Mouse (Mus musculus) hindbrain, embryonic 14.5 days (tissue): ENCODE results near the gene Art4. TPM values are rescaled to one million over a fixed set of nuclear protein-coding genes. Genes with fewer than 3 reads are reported as not detected.

Source experiments
- ATAC-seq: fragments of 200-750 bp; cut with Nextera tagmentation; 2 replicates; pipeline ENCODE4 v1.8.0; 2017; ENCODE audit warnings: moderate number of reproducible peaks, mild to moderate bottlenecking, moderate TSS enrichment, moderate library complexity; ENCODE audit not compliant: low FRiP score
- DNase-seq: peaks from one replicate; pipeline ENCODE4 v3.0.0-alpha.2; 2015; ENCODE audit warnings: low spot score
- H3K27ac ChIP-seq: fragments of 300-500 bp; sonication (generic); 2 replicates; pipeline ENCODE4 v1.5.1; 2014; ENCODE audit warnings: mild to moderate bottlenecking, moderate library complexity
- H3K27me3 ChIP-seq: fragments of 300-500 bp; sonication (generic); 2 replicates; pipeline ENCODE4 v1.6.1; 2014; ENCODE audit warnings: mild to moderate bottlenecking, low read length, mixed read lengths; ENCODE audit not compliant: control insufficient read depth, insufficient read depth
- H3K36me3 ChIP-seq: fragments of 300-500 bp; sonication (generic); replicated peaks from 2 replicates; pipeline ENCODE4 v1.6.1; 2014; ENCODE audit not compliant: control insufficient read depth, insufficient read depth
- H3K4me1 ChIP-seq: fragments of 300-500 bp; sonication (generic); replicated peaks from 2 replicates; pipeline ENCODE4 v1.6.1; 2014; ENCODE audit warnings: antibody characterized with exemption, low read length, mixed read lengths; ENCODE audit not compliant: control insufficient read depth, insufficient read depth
- H3K4me2 ChIP-seq: fragments of 300-500 bp; sonication (generic); replicated peaks from 2 replicates; pipeline ENCODE4 v1.6.1; 2014; ENCODE audit warnings: mild to moderate bottlenecking, moderate library complexity
- H3K4me3 ChIP-seq: fragments of 300-500 bp; sonication (generic); replicated peaks from 2 replicates; pipeline ENCODE4 v1.5.1; 2014; ENCODE audit warnings: mild to moderate bottlenecking, low read length
- H3K9ac ChIP-seq: fragments of 300-500 bp; sonication (generic); 2 replicates; pipeline ENCODE4 v1.6.1; 2014
- H3K9me3 ChIP-seq: fragments of 300-500 bp; sonication (generic); 2 replicates; pipeline ENCODE4 v1.6.1; 2016; ENCODE audit warnings: low read length; ENCODE audit not compliant: control insufficient read depth
- WGBS: fragments of 180-500 bp; shearing (Covaris S2); extraction: QIAGEN DNeasy Blood & Tissue Kit; methylation state at CpG from one replicate; pipeline ENCODE4 v1.1.7; 2014; 5-methylcytosine and 5-hydroxymethylcytosine counted together
- polyA plus RNA-seq: library from polyadenylated mRNA; unstranded; fragments of >200 nt; fragmentation: Nextera tagmentation; extraction: Ambion mirVana; gene quantifications from 2 replicates; pipeline ENCODE4 v1.2.1, GENCODE M21; 2014

Gene Art4
- polyA plus RNA-seq, 1 experiment from 2014 or later, result 0.21 TPM

- no peak overlapping the region for H3K9ac ChIP-seq
- H3K4me2 ChIP-seq, result no peak overlapping the region
- H3K27me3 ChIP-seq, result no peaks in the 10 kb centered on the region
- ATAC-seq, result no peak
- H3K9me3 ChIP-seq, result no peaks in the 10 kb centered on the region
- peaks cover 93% of the 10 kb centered on the region for H3K36me3 ChIP-seq
- no peak overlapping the region for H3K27ac ChIP-seq
- no peaks in the 10 kb centered on the region for H3K4me1 ChIP-seq
- 97% methylated on average over 18 of the region's 18 CpGs for WGBS
- H3K4me3 ChIP-seq, result no peak overlapping the region
- DNase-seq, result no peak
These were observed 36.4 kb downstream of the Art4 start for GRCm38 (mm10) chr6:136821086-136821485.

- H3K27me3 ChIP-seq, result no peaks in the 10 kb centered on the region
- H3K9ac ChIP-seq, result no peak overlapping the region
- WGBS, result 96% methylated on average over 21 of the region's 21 CpGs
- H3K9me3 ChIP-seq, result no peaks in the 10 kb centered on the region
- no peak overlapping the region for H3K4me3 ChIP-seq
- H3K4me1 ChIP-seq, result no peaks in the 10 kb centered on the region
- DNase-seq (no peak), ATAC-seq (no peak)
- H3K36me3 ChIP-seq, result peaks cover 94% of the 10 kb centered on the region
- no peak overlapping the region for H3K4me2 ChIP-seq
- H3K27ac ChIP-seq, result no peak overlapping the region
These were observed 37.2 kb downstream of the Art4 start for GRCm38 (mm10) chr6:136820381-136820780.

- WGBS, result 91% methylated on average over 3 of the region's 3 CpGs
- Histone ChIP-seq H3K4me1 (no peaks in the 10 kb centered on the region), H3K27ac (no peak overlapping the region), H3K36me3 (peaks cover 98% of the 10 kb centered on the region), H3K9me3 (no peaks in the 10 kb centered on the region), H3K27me3 (no peaks in the 10 kb centered on the region), H3K4me3 (no peak overlapping the region), H3K4me2 (no peak overlapping the region), H3K9ac (no peak overlapping the region)
- ATAC-seq (no peak), DNase-seq (no peak)
These were observed 40.0 kb downstream of the Art4 start for GRCm38 (mm10) chr6:136817549-136817948.

- Histone ChIP-seq H3K27me3 (no peaks in the 10 kb centered on the region), H3K4me1 (no peaks in the 10 kb centered on the region), H3K9ac (no peak overlapping the region), H3K4me2 (no peak overlapping the region), H3K4me3 (no peak overlapping the region), H3K27ac (no peak overlapping the region), H3K36me3 (peaks cover 98% of the 10 kb centered on the region), H3K9me3 (no peaks in the 10 kb centered on the region)
- DNase-seq, result no peak
- no peak for ATAC-seq
- 93% methylated on average over 21 of the region's 21 CpGs for WGBS
These were observed 40.7 kb downstream of the Art4 start for GRCm38 (mm10) chr6:136816826-136817225.

GRCm38 (mm10) chr6:136815381-136815780 lies 42.2 kb downstream of the Art4 start:
- Histone ChIP-seq H3K4me1 (no peaks in the 10 kb centered on the region), H3K36me3 (peaks cover 84% of the 10 kb centered on the region), H3K9ac (no peak overlapping the region), H3K27ac (no peak overlapping the region), H3K9me3 (no peaks in the 10 kb centered on the region), H3K4me3 (no peak overlapping the region), H3K4me2 (no peak overlapping the region), H3K27me3 (no peaks in the 10 kb centered on the region)
- 98% methylated on average over 7 of the region's 7 CpGs for WGBS
- DNase-seq (no peak), ATAC-seq (no peak)

GRCm38 (mm10) chr6:136813117-136813516 lies 44.4 kb downstream of the Art4 start:
- H3K9me3 ChIP-seq, result no peaks in the 10 kb centered on the region
- no peak for DNase-seq
- no peak overlapping the region for H3K9ac ChIP-seq
- no peak overlapping the region for H3K4me3 ChIP-seq
- no peaks in the 10 kb centered on the region for H3K27me3 ChIP-seq
- H3K4me1 ChIP-seq, result peaks cover 16% of the 10 kb centered on the region
- peaks cover 62% of the 10 kb centered on the region for H3K36me3 ChIP-seq
- WGBS, result 43% methylated on average over 4 of the region's 4 CpGs
- no peak overlapping the region for H3K4me2 ChIP-seq
- ATAC-seq, result no peak
- H3K27ac ChIP-seq, result no peak overlapping the region

- Histone ChIP-seq H3K36me3 (peaks cover 43% of the 10 kb centered on the region), H3K4me3 (no peak overlapping the region), H3K27me3 (no peaks in the 10 kb centered on the region), H3K4me1 (peaks cover 16% of the 10 kb centered on the region), H3K9me3 (no peaks in the 10 kb centered on the region), H3K4me2 (no peak overlapping the region), H3K27ac (no peak overlapping the region), H3K9ac (no peak overlapping the region)
- DNase-seq, result no peak
- ATAC-seq, result no peak
- WGBS, result 90% methylated on average over 10 of the region's 10 CpGs
These were observed 46.3 kb downstream of the Art4 start for GRCm38 (mm10) chr6:136811196-136811595.

GRCm38 (mm10) chr6:136809673-136810072 lies 47.9 kb downstream of the Art4 start:
- H3K27ac ChIP-seq, result no peak overlapping the region
- DNase-seq, result no peak
- H3K4me3 ChIP-seq, result peak overlapping the region; percentile 79; the same call in 1 of the 2 replicates
- WGBS, result 82% methylated on average over 13 of the region's 13 CpGs
- no peaks in the 10 kb centered on the region for H3K9me3 ChIP-seq
- no peaks in the 10 kb centered on the region for H3K27me3 ChIP-seq
- 0 out of 2 replicates have a peak overlapping the region, but pooled peaks have one; percentile 66 for H3K9ac ChIP-seq
- H3K4me2 ChIP-seq, result peak overlapping the region; percentile 95
- H3K4me1 ChIP-seq, result peaks cover 19% of the 10 kb centered on the region
- no peak for ATAC-seq
- peaks cover 29% of the 10 kb centered on the region for H3K36me3 ChIP-seq

GRCm38 (mm10) chr6:136809077-136809476 lies 48.5 kb downstream of the Art4 start:
- H3K27me3 ChIP-seq, result no peaks in the 10 kb centered on the region
- H3K27ac ChIP-seq, result no peak overlapping the region
- WGBS, result 38% methylated on average over 14 of the region's 14 CpGs
- peak overlapping the region; percentile 79 for H3K4me3 ChIP-seq
- H3K9ac ChIP-seq, result peak overlapping the region; percentile 66
- peak overlapping the region; percentile 95 for H3K4me2 ChIP-seq
- H3K4me1 ChIP-seq, result peaks cover 19% of the 10 kb centered on the region
- DNase-seq (no peak), ATAC-seq (no peak)
- peaks cover 23% of the 10 kb centered on the region for H3K36me3 ChIP-seq
- no peaks in the 10 kb centered on the region for H3K9me3 ChIP-seq

GRCm38 (mm10) chr6:136808631-136809046 lies 48.9 kb downstream of the Art4 start:
- 3% methylated on average over 28 of the region's 28 CpGs for WGBS
- Histone ChIP-seq H3K4me2 (peak overlapping the region; percentile 95), H3K9me3 (no peaks in the 10 kb centered on the region), H3K4me3 (peak overlapping the region; percentile 79), H3K27me3 (no peaks in the 10 kb centered on the region), H3K27ac (0 out of 2 replicates have a peak overlapping the region, but pooled peaks have one; percentile 45), H3K4me1 (peaks cover 19% of the 10 kb centered on the region), H3K9ac (peak overlapping the region; percentile 66), H3K36me3 (peaks cover 18% of the 10 kb centered on the region)
- DNase-seq (no peak), ATAC-seq (peak; percentile 5; the same call in 1 of the 2 replicates)
